21 mouse cellular contexts compared by ENCODE assay signal in genomic region chr13:83590886-83591285, GRCm38 (mm10).
DNase-seq lines count a peak whose midpoint lies in the region; ATAC-seq lines count a peak whose summit lies in the region.
"Had no signal": no experiment of that assay in that cellular context is flagged by ENCODE, and none has a peak within 500 bp of the region (broad histone marks: within the 10 kb centered on the region; RNA-seq: fewer than 3 reads in every experiment).

No protein-coding gene starts in this region.

- intact Hi-C loops in heart, postnatal 10 days (cut with DNase I): no loop called here

- ATAC-seq in common myeloid progenitor, adult 5-6 weeks (replicated peaks; ENCODE audit: low read depth, poor library complexity, severe bottlenecking): peak; percentile 54; the same call in 1 of the 2 replicates
- peak; percentile 71 for ATAC-seq in megakaryocyte-erythroid progenitor cell, adult 5-6 weeks (replicated peaks; ENCODE audit: low FRiP score, low TSS enrichment, poor library complexity, severe bottlenecking)
- ATAC-seq: activated CD4-positive, CD25-positive, alpha-beta regulatory T cell, adult 4 months; forebrain, embryonic 13.5 days; forebrain, embryonic 15.5 days; forebrain, postnatal 0 days; Patski had no signal

- peak; percentile 19 for DNase-seq in heart, adult 11 months
- no peak for DNase-seq in heart, postnatal 10 days
- peak; percentile 87 for DNase-seq in 416B (ENCODE audit: low read depth)
- no peak for DNase-seq in left cerebral cortex, adult 8-10 months (ENCODE audit: low spot score in 2 of 2)
- DNase-seq in c-Kit-positive CD71-positive TER-119-positive erythroid progenitor cells, embryonic 14.5 days (ENCODE audit: low spot score): no peak
- DNase-seq: adrenal gland, adult 8-10 months; adrenal gland, postnatal 14 days; adrenal gland, postnatal 36 days; cerebellum, adult 11 months; cerebellum, adult 18-20 months; cerebellum, adult 8-10 months; cerebellum, adult 9-11 months; cerebellum, postnatal 14 days; cerebellum, postnatal 36 days; forebrain, postnatal 0 days had no signal

Comparison
In these comparisons a context has a peak if more than half of its experiments do, and no peak if none do; other contexts are left out.
1. DNase-seq: peak in heart, adult 11 months (single experiment) and 416B (single experiment); none in heart, postnatal 10 days (0 of 2), left cerebral cortex, adult 8-10 months (0 of 2) and c-Kit-positive CD71-positive TER-119-positive erythroid progenitor cells, embryonic 14.5 days (single experiment).